Mouse (Mus musculus) CH12.LX (cell line): ENCODE data around the gene Tln2. TPM values are rescaled to one million over a fixed set of nuclear protein-coding genes. Genes with fewer than 3 reads are reported as not detected.

Experiments
- DNase-seq: peaks from one replicate; pipeline ENCODE4 v3.0.0-alpha.2; 2013; ENCODE audit errors: extremely low read depth
- H3K27ac ChIP-seq: 2 replicates; pipeline ENCODE4 v1.5.1; 2012; ENCODE audit warnings: low read depth, mild to moderate bottlenecking, control low read depth, moderate library complexity; ENCODE audit not compliant: insufficient read depth
- H3K27me3 ChIP-seq: replicated peaks from 2 replicates; pipeline ENCODE3; 2012; ENCODE audit warnings: inconsistent platforms
- H3K36me3 ChIP-seq, 2 experiments: replicated peaks in 1 of 2; 2 replicates each; pipeline versions ENCODE3 to v1.6.1; 2012; ENCODE audit warnings: inconsistent platforms in 1 of 2, low read length in 1 of 2, mild to moderate bottlenecking in 1 of 2, mixed read lengths in 1 of 2, moderate library complexity in 1 of 2; ENCODE audit not compliant: control insufficient read depth in 1 of 2, insufficient read depth in 1 of 2
- H3K4me1 ChIP-seq, 2 experiments: 2 replicates each; pipeline ENCODE4 v1.6.1; 2012; ENCODE audit warnings: inconsistent platforms in 1 of 2, moderate library complexity in 1 of 2; ENCODE audit not compliant: insufficient read depth in 2 of 2, control insufficient read depth in 1 of 2
- H3K4me2 ChIP-seq: 2 replicates; pipeline ENCODE4 v1.6.1; 2012; ENCODE audit warnings: low read depth, mild to moderate bottlenecking, control low read depth; ENCODE audit not compliant: poor library complexity, insufficient read depth, severe bottlenecking
- H3K4me3 ChIP-seq, 3 experiments: fragments of 150-350 bp in 1 of 3; sonication (generic) in 1 of 3; replicated peaks in 1 of 3; 2 replicates each; pipeline versions ENCODE3 to v1.5.1; 2011 to 2012; ENCODE audit warnings: low read depth in 2 of 3, low read length in 2 of 3, mild to moderate bottlenecking in 2 of 3, moderate library complexity in 2 of 3, control low read depth in 1 of 3, improper control_type of control experiment in 1 of 3, inconsistent platforms in 1 of 3, mixed read lengths in 1 of 3; ENCODE audit not compliant: poor library complexity in 1 of 3
- H3K79me2 ChIP-seq: replicated peaks from 2 replicates; pipeline ENCODE4 v1.6.1; 2012; ENCODE audit warnings: mild to moderate bottlenecking, moderate library complexity; ENCODE audit not compliant: control insufficient read depth, poor library complexity, insufficient read depth, severe bottlenecking; ENCODE audit errors: extremely low read depth
- H3K9ac ChIP-seq: 2 replicates; pipeline ENCODE4 v1.6.1; 2012; ENCODE audit warnings: low read depth, mild to moderate bottlenecking, control low read depth, moderate library complexity; ENCODE audit not compliant: insufficient read depth
- H3K9me3 ChIP-seq: replicated peaks from 2 replicates; pipeline ENCODE3; 2012; ENCODE audit warnings: low read length, inconsistent platforms, mixed read lengths
- CHD2 ChIP-seq: IDR thresholded peaks from 2 replicates; pipeline ENCODE4 v1.6.1; 2011; ENCODE audit warnings: low read length, improper control_type of control experiment
- ELF1 ChIP-seq: IDR thresholded peaks from 2 replicates; pipeline ENCODE4 v1.6.1; 2014; ENCODE audit warnings: low read depth, mild to moderate bottlenecking, inconsistent platforms, low read length, improper control_type of control experiment
- EP300 ChIP-seq: IDR thresholded peaks from 2 replicates; pipeline ENCODE4 v1.6.1; 2011; ENCODE audit warnings: low read length, improper control_type of control experiment
- GABPA ChIP-seq: IDR thresholded peaks from 2 replicates; pipeline ENCODE4 v1.6.1; 2012; ENCODE audit warnings: low read depth, low read length, improper control_type of control experiment, inconsistent platforms; ENCODE audit not compliant: insufficient replicate concordance
- HCFC1 ChIP-seq: IDR thresholded peaks from 2 replicates; pipeline ENCODE4 v1.6.1; 2012; ENCODE audit warnings: low read depth, mild to moderate bottlenecking, inconsistent platforms, low read length, improper control_type of control experiment
- IRF4 ChIP-seq: IDR thresholded peaks from 2 replicates; pipeline ENCODE4 v1.6.1; 2014; ENCODE audit warnings: low read depth, mild to moderate bottlenecking, inconsistent platforms, low read length, improper control_type of control experiment
- JUN ChIP-seq: IDR thresholded peaks from 2 replicates; pipeline ENCODE4 v1.6.1; 2011; ENCODE audit warnings: low read depth, mild to moderate bottlenecking, low read length, improper control_type of control experiment, moderate library complexity; ENCODE audit not compliant: insufficient read depth
- MAX ChIP-seq: IDR thresholded peaks from 2 replicates; pipeline ENCODE4 v1.6.1; 2011; ENCODE audit warnings: low read length, improper control_type of control experiment
- MAZ ChIP-seq: IDR thresholded peaks from 2 replicates; pipeline ENCODE4 v1.6.1; 2012; ENCODE audit warnings: low read depth, mild to moderate bottlenecking, inconsistent platforms, low read length, improper control_type of control experiment, moderate library complexity
- MXI1 ChIP-seq: IDR thresholded peaks from 2 replicates; pipeline ENCODE4 v1.6.1; 2011; ENCODE audit warnings: mild to moderate bottlenecking, low read depth, low read length, improper control_type of control experiment
- POLR2A ChIP-seq: IDR thresholded peaks from 2 replicates; pipeline ENCODE4 v1.6.1; 2011; ENCODE audit warnings: low read depth, mild to moderate bottlenecking, improper control_type of control experiment, low read length
- SMC3 ChIP-seq: IDR thresholded peaks from 2 replicates; pipeline ENCODE4 v1.6.1; 2011; ENCODE audit warnings: low read depth, low read length, improper control_type of control experiment
- TBP ChIP-seq: conservative IDR thresholded peaks from 2 replicates; pipeline ENCODE4 v1.6.1; 2011; ENCODE audit warnings: low read depth, low read length, improper control_type of control experiment
- UBTF ChIP-seq: IDR thresholded peaks from 2 replicates; pipeline ENCODE4 v1.6.1; 2012; ENCODE audit warnings: low read depth, mild to moderate bottlenecking, inconsistent platforms, low read length, improper control_type of control experiment, moderate library complexity
- USF1 ChIP-seq: IDR thresholded peaks from 2 replicates; pipeline ENCODE4 v1.6.1; 2014; ENCODE audit warnings: low read depth, mild to moderate bottlenecking, inconsistent platforms, low read length, improper control_type of control experiment
- ZC3H11A ChIP-seq: IDR thresholded peaks from 2 replicates; pipeline ENCODE4 v1.6.1; 2012; ENCODE audit warnings: low read depth, mild to moderate bottlenecking, inconsistent platforms, low read length, improper control_type of control experiment
- ZKSCAN1 ChIP-seq: IDR thresholded peaks from 2 replicates; pipeline ENCODE4 v1.6.1; 2012; ENCODE audit warnings: low read depth, inconsistent platforms, low read length, improper control_type of control experiment, borderline replicate concordance
- ZMIZ1 ChIP-seq: IDR thresholded peaks from 2 replicates; pipeline ENCODE4 v1.6.1; 2012; ENCODE audit warnings: low read depth, mild to moderate bottlenecking, inconsistent platforms, low read length, improper control_type of control experiment
- ZNF384 ChIP-seq: IDR thresholded peaks from 2 replicates; pipeline ENCODE4 v1.6.1; 2012; ENCODE audit warnings: low read depth, low read length, improper control_type of control experiment, inconsistent platforms
- dilution Hi-C: fragments of 300-500 bp; cut with MboI; formaldehyde crosslinking; loops from 2 replicates; pipeline ENCODE4 v1.14.3; 2020; ENCODE audit warnings: low sequenced_read_pairs; ENCODE audit not compliant: extremely low pct_unique_long_range_greater_than_20kb, extremely low pct_ligation_motif_present
- in situ Hi-C: fragments of 300-500 bp; cut with MboI; formaldehyde crosslinking; loops from 3 replicates; pipeline ENCODE4 v1.14.3; 2019; ENCODE audit warnings: low sequenced_read_pairs, low pct_ligation_motif_present, low pct_unique_long_range_greater_than_20kb, mixed read lengths
- polyA plus RNA-seq: library from polyadenylated mRNA; unstranded; fragments of >175 nt; gene quantifications from 2 replicates; pipeline ENCODE4 v1.2.1, GENCODE M21; 2012; ENCODE audit warnings: low read depth; ENCODE audit not compliant: insufficient read length
- total RNA-seq, 2 experiments: library from RNA; depleted of rRNA; stranded (reverse); fragments of 300-350 nt in 1 of 2; fragments of >200 nt in 1 of 2; gene quantifications; 2 replicates each; pipeline ENCODE4 v1.2.3; 2012 to 2014

The Tln2 gene
- total and polyA plus RNA-seq, 3 experiments, result 2.6 to 4.4 (median 4.4) TPM

DNA sequence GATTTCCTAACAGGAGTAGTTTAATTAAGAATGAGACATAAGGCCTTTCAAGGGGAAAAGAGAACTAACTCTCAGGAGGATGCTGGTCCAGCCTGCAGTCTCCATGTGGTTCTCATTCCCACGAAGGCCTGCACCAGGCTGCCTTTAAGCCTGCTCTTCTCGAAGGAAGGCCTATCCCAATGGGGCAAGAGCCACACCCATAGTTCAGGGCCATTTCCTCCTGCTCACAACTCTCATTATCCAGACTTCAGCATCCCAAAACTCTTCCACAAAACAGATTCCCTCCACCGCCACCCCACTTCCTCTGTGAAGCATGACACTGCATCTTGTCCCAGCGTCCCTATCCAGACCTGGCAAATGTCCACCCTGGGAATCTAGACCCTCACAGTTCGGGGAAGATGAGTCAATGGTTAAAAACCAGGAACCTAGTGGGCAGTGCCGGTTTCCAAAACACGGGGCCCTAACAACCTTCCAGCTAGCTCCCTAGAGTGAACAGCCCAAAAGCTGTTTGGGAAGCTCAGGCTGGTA lies 15.3 kb upstream of the Tln2 start:
- dilution Hi-C loops, result no loop called here
- Histone ChIP-seq H3K36me3 (no peaks in the 10 kb centered on the region), H3K4me2 (no peak overlapping the region), H3K9ac (no peak overlapping the region), H3K27ac (no peak overlapping the region), H3K27me3 (no peaks in the 10 kb centered on the region), H3K9me3 (no peaks in the 10 kb centered on the region), H3K79me2 (no peaks in the 10 kb centered on the region), H3K4me1 (peaks cover 0 to 31% of the 10 kb centered on the region in 2 experiments; a peak in 2 of 4 replicates), H3K4me3 (no peak overlapping the region)
- DNase-seq, result no peak
- in situ Hi-C loops, result no loop called here
- no peak for TF ChIP-seq MAZ
- TF ChIP-seq MXI1, result no peak
- no peak for TF ChIP-seq ELF1
- TF ChIP-seq ZKSCAN1, result no peak
- no peak for TF ChIP-seq JUN
- no peak for TF ChIP-seq TBP
- TF ChIP-seq ZC3H11A, result no peak
- TF ChIP-seq IRF4, result no peak
- TF ChIP-seq ZMIZ1, result no peak
- no peak for TF ChIP-seq ZNF384
- no peak for TF ChIP-seq EP300
- no peak for TF ChIP-seq POLR2A
- no peak for TF ChIP-seq UBTF
- TF ChIP-seq MAX, result no peak
- TF ChIP-seq SMC3, result no peak
- no peak for TF ChIP-seq USF1

DNA sequence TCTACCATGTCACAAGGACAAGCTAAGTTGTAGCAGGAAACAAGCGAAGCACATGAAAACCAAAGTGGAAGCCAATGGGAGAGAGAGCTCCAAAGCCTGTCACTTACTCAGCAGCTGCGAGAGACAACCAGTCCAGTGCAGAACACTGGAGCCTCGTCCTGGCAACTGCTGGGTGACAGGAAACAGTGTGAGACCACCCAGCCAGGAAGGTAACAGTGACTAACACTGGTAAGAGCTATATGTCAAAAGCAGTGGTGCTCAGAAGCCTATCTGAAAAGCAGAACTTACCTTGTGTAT lies 14.1 kb upstream of the Tln2 start:
- H3K9ac ChIP-seq, result no peak overlapping the region
- peak; percentile 10 for DNase-seq
- dilution Hi-C loops, result no loop called here

More for the DNA sequence above, 14.1 kb upstream of the Tln2 start:
- Histone ChIP-seq H3K4me2 (no peak overlapping the region), H3K4me1 (peaks cover 0 to 31% of the 10 kb centered on the region in 2 experiments; a peak in 2 of 4 replicates), H3K36me3 (no peaks in the 10 kb centered on the region), H3K27ac (no peak overlapping the region), H3K79me2 (no peaks in the 10 kb centered on the region), H3K27me3 (no peaks in the 10 kb centered on the region), H3K4me3 (no peak overlapping the region), H3K9me3 (no peaks in the 10 kb centered on the region)
- TF ChIP-seq USF1 (no peak), TBP (no peak), GABPA (no peak), HCFC1 (no peak), EP300 (no peak), POLR2A (no peak), CHD2 (no peak)
- in situ Hi-C loops, result no loop called here
